Mouse (Mus musculus) gastrocnemius, postnatal 14 days (tissue): ENCODE measurements around the gene Ndufb6. TPM values are rescaled to one million over a fixed set of nuclear protein-coding genes. Genes with fewer than 3 reads are reported as not detected.

Experiments used
- DNase-seq: peaks from one replicate; pipeline ENCODE4 v3.0.0; 2021; ENCODE audit warnings: mixed read lengths
- intact Hi-C: fragments of 180-260 bp; cut with DNase I; formaldehyde crosslinking; loops from one replicate; pipeline ENCODE4 v1.15.1; 2025; ENCODE audit warnings: low total_unique reads
- total RNA-seq, 2 experiments: library from RNA; stranded (reverse); gene quantifications; 2 replicates each; pipeline ENCODE4 v1.2.3; 2021

The Ndufb6 gene
- total RNA-seq, 2 experiments from 2014 or later = 230 to 264 TPM

DNA sequence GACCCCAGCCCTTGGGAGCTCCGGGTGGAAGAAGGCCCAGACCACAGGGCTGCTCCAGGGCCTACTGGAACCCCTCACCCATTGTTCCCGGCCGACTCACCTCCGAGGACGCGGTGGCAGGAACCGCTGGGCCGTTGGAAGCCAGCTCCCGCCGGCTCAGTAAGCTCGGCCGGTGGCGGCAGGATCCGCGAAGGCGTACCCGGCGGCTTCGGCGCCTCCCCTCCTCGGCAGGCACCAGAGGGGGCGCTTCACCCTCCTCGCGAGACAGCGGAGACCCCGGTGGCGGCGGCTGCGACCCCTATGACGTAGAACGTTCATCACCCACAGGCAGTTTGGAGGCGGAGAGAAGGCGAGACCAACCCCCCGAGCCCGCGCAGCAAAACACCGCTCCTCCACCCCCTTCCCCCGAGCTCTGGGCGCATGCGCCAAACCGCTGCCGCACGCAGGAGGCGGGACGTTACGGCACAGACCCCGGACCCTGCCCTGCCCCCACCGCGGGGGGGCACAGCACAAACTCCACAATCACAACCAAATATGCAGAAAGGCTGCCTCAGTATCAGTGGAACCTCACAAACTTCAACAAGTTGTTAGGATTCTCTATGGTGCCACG lies 10.9 kb downstream of the Ndufb6 start:
- intact Hi-C loops = no loop called here
- DNase-seq = peak; percentile 91

DNA sequence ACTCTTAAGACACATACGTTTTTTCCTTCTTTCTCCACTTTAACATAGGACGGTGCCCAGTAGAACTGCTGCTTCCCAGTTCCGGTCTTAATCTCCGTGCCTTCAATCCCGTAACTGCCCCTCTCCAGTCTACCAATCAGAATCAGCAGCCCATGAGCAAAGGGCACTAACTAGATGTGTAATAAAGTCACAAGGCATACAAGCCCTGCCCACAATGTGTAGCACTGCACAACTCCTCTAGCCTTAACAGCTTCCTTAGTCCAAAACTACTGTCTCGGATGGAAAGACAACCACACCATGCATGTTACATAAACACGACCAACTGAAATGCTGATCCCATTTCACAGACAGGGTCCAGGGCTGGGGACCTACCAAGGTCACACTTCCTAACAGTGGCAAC lies 11.5 kb downstream of the Ndufb6 start:
- intact Hi-C loops = no loop called here
- no peak for DNase-seq

DNA sequence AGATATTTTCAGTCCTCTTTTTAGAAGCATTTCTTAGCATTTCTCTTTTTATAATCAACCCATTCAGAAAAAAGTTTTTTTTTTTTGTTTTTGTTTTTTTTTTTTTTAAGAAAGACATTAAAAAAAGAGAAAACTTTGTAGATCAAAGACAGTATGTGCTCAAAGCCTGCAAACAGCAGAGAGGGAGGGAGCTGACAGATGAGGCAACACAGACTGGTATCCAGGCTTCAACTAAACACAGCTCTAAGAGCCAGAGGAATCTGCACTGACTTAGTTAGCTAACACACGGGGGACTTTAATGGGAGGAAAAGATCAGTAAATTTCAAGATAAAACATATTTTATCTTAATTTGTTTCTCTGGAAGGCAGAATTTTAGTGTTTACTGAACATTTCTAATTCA lies 14.9 kb downstream of the Ndufb6 start:
- DNase-seq = no peak
- intact Hi-C loops = no loop called here

DNA sequence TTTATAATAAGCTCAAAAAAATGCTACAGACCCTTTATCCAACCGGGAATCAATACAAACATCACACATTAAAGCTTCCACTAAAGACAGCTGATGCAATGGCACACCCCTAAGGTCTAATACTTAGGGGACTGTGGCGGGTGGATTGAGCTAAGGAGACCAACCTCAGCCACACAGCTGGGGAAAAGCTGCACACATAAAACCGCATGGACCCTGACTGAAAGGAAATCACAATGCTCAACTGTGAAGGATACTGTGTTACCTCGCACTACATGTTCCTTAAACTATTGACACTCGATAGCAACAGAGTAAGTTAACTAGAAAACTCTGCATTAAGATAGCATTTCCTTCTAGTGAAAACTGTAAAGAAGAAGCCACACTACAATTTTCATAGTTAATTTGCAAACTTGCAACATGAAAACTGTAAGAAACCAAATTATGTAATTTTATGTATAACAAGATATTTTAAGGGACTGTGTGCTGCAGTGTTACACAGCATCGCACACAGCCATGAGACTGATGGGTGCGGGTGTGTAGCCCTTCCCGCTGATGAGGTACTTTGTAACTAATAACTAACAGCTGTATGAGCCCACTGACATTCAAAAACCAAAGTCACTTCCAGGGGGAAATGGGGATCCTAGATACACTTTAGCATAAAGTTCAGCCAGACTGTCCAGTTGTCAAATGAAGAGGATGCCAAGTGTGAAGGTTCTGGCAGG lies 24.7 kb downstream of the Ndufb6 start:
- intact Hi-C loops = no loop called here
- no peak for DNase-seq

DNA sequence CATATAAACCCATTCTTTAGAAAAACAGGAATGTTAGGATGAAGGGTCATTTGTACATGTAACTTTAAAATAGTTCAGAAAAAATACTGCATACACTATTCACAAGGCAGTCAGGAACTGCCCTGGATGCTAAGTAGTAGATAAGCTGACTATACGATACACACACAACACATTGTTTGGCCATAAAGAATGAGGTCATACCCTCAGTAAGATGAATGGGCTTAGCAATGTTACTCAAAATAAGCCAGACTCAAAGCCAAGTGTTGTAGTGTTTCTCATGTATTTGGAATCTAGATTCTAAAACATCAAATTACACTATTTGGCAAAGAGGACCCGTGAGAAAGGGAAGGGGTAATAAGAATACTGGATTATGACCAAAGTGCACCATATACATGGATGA lies 25.5 kb downstream of the Ndufb6 start:
- intact Hi-C loops = no loop called here
- DNase-seq = no peak

DNA sequence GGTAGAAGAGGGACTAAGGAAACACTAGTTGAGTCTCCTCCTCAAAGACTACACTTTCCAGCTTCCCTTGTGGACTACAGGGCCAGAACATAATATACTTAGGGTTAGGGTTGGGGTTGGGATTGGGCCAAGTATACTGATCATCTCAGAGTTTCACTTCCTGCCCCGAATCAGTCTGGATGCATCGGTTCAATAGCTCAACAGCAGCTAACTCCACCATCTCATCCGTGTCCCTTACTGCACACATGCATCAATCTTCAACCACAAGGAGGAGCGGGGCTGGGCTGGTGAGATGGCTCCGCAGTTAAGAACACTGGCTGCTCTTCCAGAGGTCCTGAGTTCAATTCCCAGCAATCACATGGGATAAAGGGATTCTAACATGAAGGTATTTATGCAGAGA lies 28.2 kb downstream of the Ndufb6 start:
- DNase-seq = no peak
- intact Hi-C loops = no loop called here

DNA sequence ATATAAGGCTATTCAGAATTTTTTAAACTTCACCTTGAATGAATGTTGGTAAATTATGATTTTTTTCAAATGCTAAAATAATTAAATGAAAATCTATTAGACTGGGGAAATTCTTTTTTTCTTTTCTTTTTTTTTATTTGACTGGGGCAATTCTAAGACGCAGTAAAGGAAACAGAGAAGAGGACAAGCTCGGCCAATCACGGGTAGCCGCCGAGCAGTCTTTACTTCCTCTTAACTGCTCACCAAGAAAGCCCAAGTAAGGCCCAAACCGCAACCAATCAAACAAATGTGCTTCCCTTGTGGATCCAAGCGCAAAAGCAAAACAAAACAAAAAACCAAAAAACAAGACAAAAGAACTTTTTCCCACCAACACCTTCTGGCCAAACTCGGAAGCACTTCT lies 35.2 kb downstream of the Ndufb6 start:
- no peak for DNase-seq
- intact Hi-C loops = no loop called here

DNA sequence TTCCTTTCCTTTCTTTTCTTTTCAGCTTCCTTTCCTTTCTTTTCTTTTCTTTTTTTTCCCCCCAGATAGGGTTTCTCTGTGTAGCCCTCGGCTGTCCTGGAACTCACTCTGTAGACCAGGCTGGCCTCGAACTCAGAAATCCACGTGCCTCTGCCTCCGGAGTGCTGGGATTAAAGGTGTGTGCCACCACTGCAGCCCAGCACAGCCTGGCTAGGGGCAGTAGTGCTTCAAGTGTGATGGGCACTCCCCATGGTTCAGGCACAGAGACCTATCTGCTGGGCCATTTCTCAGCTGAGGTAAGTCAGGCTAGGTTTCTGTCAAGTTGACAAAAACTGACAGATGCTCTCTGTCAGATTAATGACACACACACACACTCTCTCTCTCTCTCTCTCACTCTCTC lies 36.2 kb downstream of the Ndufb6 start:
- intact Hi-C loops = no loop called here
- DNase-seq = no peak

DNA sequence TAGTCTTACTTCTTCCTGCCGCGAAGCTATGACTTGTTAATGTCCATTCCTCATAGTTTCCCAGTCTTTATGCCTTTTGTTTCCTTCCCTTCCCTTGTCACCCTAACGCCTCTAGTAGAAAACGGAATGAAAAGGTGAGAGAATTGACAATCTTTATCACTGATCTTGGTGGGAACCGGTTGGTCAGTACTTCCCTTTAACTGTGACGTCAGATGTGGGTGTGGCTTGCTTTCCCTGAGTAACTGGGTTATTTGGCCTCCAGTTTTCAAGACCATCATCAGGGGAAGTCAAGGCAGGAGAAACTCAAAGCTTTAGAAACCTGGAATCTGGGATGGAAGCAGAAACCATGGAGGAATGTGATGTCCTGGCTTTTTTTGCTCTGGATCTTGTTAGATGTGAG lies 37.3 kb downstream of the Ndufb6 start:
- no peak for DNase-seq
- intact Hi-C loops = no loop called here

DNA sequence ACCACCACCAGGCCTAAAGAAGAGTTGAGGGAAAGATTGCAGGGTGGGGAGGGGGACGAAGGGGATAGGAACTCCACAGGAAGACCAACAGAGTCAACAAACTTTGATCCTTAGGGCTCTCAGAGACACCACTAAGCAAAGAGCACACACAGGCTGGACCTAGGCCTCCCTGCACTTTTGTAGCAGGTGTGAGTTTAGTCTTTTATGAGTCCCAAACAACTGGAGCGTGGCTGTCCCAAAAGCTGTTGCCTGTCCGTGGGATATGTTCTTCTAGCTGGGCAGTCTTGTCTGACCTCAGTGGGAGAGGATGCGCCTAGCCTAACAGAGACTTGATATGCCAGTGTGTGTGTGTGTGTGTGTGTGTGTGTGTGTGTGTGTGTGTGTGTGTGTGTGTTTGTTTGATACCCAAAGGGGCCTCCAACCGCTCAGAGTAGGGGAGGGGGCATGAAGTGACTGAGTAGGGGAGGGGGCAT lies 38.9 kb downstream of the Ndufb6 start:
- intact Hi-C loops = no loop called here
- DNase-seq = no peak

DNA sequence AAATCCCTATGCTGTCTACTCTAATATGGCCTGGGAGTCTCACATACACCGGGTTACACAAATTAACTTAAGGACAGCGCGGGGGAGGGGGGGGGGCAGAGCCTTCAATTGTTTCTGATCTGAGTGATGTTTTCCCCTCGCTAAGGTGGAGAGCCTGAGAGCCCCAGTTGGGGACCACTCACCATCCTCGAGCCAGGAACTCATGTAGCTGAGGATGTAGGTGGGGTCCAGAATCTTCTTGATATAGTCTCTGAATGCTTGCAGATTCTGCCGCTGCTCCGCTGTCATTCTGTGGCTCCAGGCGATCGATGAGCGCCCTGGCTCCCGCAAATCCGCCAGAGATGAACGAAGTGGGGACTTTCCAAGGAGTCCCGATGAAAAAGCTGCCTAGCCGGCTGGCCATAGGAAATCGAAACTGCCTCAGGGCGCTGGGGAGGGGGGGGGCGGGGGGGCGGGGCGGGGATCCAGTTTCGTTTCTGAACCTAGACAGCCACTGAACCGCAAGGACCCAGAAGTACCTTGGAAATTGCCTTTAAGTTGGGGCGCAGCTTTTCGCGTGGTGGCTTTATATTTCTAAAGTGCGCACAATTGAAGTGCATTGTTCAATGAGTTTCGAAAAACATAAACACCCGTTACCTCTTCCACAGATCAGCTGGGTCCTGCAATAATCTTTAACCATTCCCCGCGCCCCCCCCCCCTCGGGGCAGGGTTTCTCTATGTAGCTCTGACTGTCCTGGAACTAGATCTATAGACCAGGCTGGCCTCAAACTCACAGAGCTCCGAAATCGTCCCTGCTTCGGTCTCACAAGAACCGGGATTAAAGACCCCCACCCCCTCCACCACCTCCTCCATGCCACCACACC lies 39.6 kb downstream of the Ndufb6 start, which contains the start of gene Ddx58:
Ddx58 (minus strand) TSS at position 420 of the 863 bp plus-strand sequence.
- intact Hi-C loops = no loop called here
- DNase-seq = peak; percentile 23

DNA sequence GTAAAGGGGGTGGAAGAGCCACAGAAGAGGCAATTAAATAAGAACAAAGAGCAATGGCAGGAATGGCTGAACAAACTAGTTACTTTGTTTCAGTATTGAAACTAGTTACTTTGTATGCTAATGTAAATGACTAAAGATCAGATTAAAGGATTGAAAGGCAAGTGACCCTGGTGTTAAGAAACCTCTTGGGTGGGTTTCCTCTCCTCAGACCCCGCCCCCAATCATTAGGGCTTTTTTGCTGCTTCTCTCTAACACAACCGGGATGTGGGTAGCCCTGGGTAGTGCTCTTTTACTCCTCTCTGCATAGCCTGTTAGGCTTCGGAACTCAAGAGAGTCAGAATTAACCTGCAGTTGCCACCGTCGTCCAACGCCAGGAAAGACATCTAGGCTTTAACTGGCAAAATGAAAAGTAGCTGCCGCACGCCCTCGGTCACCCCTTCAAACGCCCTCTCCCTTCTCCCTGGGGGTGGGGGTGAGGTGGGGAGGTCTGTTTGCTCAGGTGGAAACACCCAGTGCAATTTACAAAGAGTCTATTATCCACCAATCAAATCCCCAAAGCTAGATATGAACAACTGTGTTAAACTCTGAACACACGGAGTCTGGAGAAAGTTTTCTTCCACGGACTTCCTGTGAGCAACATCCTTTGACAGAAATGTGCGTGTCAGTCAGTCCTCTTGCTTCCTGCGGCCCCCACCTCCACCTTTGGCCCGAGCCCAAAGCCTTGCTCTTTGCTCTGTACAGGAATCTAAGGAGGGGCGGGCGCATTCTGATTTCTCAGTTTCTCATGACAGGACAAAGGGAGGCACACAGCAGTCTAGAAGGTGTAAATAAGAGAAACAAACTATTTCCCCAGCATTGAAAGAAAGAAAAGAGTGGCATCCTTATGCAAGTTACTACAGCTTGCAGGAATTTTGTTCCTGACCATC lies 40.5 kb downstream of the Ndufb6 start:
- peak; percentile 59 for DNase-seq
- intact Hi-C loops = no loop called here

DNA sequence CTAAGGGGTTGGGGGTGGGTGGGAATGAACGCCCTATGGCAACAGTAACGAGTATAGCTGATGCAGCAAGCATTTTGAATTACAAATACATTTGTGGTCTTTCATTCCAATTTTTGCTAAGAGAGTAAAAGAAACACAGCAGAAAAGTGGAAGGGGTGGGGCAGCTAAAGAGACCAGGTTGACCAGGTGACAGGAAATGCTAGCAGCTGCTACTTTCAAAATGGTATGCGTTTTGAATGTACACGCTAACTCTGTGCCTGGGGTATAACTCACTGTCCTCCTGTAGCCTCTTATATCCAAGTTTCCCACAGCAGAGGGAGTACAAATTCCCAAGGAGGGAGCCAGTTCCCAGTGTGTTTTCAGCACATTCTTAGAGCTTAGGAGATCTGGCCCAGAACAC lies 42.4 kb downstream of the Ndufb6 start:
- no peak for DNase-seq
- intact Hi-C loops = no loop called here

DNA sequence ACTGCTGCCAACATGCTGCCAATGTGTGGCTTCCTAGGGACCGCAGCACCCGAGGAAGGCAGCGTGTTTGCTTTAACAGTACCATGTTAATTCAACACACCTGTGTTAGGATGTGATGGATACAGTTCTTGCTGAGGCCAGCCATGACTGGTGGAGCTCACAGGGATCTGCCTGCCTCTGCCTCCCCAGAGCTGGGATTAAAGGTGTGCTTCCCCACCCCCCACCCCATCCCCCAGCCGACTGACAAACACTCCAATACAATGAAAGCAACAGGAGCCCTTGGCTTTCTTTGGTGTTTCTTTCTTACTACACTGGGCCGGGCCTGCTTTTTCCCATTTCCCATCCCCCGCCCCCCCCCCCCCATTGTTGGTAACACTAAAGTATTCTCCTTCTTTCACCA lies 45.0 kb downstream of the Ndufb6 start:
- DNase-seq = no peak
- intact Hi-C loops = no loop called here

DNA sequence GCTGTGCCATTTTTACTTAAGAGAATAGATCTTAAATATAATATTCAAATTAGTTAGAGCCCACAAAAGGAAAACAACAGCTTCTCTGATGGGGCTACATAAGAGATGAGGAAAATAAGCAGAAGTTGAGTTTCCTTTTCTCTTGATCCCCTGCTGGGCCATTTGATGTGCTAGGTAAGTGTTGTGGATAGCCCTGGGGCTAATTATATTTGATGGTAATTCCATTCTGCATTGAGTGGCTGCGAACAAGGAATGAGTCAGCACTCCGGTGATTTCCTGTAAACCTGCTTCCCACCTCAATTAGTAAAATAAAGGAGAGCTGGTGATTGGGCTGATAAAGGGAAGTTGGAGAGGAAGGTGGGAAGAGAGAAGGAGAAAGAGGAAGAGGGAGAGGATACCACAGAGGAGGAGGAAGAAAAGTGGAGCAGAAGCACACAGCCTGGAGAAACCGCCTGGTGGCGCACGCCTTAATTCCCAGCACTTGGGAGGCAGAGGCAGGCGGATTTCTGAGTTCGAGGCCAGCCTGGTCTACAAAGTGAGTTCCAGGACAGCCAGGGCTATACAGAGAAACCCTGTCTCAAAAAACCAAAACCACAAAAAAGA lies 46.1 kb downstream of the Ndufb6 start:
- no peak for DNase-seq
- intact Hi-C loops = no loop called here

DNA sequence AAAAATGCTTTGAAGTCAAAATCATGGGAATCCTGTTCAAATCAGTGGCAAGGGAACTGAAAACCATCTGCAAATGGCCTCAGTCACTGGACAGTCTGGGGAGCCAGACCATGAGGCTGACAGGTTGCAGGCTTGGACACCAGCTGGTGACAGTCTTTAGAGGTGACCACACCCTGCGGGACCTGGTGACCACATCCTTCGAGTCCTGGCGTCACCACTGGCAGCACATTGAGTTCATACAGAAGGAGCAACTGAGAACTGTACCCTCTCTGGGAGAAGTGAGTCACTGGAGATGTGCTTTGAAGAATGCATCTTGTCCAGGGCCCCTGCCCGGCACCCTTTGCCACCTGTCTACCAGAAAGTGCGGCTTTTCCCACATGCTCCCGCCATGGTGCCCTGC lies 49.5 kb downstream of the Ndufb6 start:
- DNase-seq = no peak
- intact Hi-C loops = no loop called here

DNA sequence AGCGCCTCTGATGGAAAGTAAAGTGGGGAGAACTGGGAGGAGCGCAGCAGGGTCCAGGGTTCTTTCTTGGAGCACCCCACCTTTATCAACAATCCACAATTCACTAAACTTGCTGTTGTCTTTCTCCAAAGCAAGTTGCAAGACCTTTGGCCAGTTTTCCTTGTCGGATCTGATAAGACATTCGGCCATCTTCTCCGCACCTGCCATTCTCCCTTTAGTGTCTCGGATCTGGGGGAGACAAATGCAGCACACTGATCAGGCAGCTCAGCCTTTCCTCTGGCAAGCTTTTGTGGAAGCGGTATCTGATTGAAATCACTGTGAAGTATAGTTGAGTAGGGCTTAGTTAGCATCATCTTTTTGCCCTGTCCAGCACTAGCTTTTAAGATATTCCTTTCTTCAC lies 51.3 kb downstream of the Ndufb6 start:
- no peak for DNase-seq
- intact Hi-C loops = no loop called here

DNA sequence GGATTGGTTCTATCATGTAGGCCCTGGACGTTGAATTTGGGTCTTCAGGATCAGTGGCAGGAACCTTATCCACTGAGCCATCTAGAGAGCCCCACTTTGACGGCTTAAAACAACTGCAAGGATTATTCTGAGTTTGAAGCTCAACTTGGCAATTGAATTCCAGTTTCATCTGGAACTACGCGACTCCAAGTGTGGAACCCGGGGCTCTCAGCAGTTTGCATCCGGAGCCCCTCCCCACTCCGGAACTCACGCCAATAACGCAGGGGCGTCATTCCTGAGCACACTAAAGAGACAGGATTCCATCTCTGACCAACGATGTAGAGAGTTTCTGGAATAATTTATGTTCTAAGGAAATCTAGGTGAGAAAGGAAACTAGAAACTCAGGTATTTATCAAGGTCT lies 52.1 kb downstream of the Ndufb6 start:
- DNase-seq = no peak
- intact Hi-C loops = no loop called here

DNA sequence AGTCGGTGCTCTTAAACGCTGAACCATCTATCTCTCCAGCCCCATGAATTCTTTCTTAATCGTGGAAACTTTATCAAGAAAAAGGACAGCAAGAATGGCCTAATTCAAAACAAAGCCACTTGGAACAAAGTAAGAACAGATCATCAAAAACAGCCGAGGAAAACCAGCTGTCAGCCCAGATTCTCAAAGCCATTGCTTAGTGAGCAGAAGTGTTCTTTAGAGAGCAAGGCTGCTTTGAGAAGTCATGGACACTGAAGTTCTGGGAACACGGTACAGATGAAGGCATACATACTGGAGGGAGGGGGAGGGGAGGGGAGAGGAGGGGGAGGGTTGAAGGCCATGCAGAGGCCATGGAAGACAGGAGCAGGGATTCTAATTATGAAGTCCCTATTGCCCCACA lies 53.1 kb downstream of the Ndufb6 start:
- no peak for DNase-seq
- intact Hi-C loops = no loop called here
